Mouse (Mus musculus): Measurements from ENCODE around the gene Serinc5. TPM values are rescaled to one million over a fixed set of nuclear protein-coding genes. Genes with fewer than 3 reads are reported as not detected.

Gene Serinc5
- total RNA-seq, 2 experiments from 2014 or later = 44.0 to 56.6 TPM

DNA sequence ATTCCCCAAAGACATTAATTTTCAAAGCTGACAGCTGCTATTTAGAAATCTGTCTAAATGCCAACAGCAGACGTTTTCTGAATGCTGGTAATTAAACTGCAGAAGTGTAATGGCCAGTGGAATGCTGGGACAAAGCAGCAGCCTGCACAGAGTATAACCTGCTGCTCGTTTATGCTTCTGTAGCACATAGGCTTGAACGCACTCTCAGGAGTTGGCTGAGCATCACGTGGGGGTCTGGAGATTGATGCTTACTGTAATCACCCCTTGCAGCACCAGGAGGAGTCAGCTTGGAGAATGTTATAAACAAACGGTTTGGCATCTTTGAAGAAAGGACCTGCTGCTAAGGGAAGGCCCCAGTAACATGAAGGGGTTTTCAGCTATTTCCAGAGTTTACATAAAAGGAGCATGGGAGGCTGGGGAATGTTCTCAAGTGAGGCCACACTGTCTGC, 85.6 kb downstream of the Serinc5 start:
- ATAC-seq (replicated peaks; ENCODE audit: low FRiP score, poor library complexity, severe bottlenecking) = no peak

DNA sequence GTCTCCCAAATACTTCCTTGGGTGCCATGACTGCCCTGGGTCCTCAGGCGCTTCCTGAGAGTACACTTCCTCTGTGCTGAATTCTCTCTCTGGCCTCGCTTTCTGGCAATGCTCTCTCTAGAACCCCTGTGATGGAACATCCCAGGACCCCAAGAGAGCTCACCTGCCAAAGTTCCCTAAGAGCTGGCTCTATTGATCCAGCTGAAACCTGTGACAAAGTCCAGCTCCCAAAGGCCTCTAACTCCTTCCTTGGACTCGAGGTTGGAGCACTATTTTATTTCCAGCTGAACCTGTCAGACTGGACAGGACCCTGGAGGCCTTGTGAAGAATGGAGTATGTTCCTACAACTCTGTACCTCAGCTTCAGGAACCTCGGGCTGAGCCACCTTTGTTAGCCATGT, 86.2 kb downstream of the Serinc5 start:
- ATAC-seq (replicated peaks; ENCODE audit: low FRiP score, poor library complexity, severe bottlenecking) = no peak

DNA sequence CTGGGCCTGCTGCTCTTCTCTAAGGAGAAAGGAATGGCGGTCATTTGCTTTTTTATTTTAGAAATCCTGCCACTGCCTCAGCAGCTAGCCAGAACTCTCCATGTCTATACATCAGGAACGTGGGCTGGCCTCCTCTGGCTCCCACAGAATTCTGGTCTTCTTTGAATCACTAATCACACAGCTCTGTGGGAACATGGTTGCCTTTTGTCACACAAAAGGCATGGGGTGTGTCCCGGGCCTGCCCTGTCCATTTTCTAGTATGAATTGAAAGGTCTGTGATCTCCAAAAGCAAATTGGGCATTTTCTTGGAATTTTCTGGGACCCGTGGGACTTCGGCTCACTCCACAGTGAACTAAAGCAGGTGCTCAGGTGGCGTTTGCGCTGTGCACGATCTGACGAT, 87.9 kb downstream of the Serinc5 start:
- no peak for ATAC-seq (replicated peaks; ENCODE audit: low FRiP score, poor library complexity, severe bottlenecking)

DNA sequence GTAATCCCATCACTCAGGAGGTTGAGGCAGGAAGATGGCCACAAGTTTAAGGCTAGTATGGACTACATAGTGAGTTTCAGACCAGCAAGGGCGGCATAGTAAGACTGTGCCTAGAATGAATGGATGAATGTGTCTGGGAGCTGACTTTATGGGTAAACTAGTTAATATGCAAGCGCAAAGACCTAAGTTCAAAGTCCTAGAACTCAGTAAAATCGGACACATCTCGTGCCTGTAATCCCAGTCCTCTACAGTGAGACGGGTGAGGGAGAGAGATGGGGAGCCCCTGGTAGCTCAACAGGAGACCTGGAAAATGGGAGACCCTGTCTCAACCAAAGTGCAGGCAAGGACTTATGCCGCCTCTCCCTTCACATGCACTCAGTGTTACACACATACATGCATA, 88.5 kb downstream of the Serinc5 start:
- ATAC-seq (replicated peaks; ENCODE audit: low FRiP score, poor library complexity, severe bottlenecking) = no peak

GRCm38 (mm10) chr13:92702035-92702434, 91.1 kb downstream of the Serinc5 start:
- no peak for ATAC-seq (replicated peaks; ENCODE audit: low FRiP score, poor library complexity, severe bottlenecking)

DNA sequence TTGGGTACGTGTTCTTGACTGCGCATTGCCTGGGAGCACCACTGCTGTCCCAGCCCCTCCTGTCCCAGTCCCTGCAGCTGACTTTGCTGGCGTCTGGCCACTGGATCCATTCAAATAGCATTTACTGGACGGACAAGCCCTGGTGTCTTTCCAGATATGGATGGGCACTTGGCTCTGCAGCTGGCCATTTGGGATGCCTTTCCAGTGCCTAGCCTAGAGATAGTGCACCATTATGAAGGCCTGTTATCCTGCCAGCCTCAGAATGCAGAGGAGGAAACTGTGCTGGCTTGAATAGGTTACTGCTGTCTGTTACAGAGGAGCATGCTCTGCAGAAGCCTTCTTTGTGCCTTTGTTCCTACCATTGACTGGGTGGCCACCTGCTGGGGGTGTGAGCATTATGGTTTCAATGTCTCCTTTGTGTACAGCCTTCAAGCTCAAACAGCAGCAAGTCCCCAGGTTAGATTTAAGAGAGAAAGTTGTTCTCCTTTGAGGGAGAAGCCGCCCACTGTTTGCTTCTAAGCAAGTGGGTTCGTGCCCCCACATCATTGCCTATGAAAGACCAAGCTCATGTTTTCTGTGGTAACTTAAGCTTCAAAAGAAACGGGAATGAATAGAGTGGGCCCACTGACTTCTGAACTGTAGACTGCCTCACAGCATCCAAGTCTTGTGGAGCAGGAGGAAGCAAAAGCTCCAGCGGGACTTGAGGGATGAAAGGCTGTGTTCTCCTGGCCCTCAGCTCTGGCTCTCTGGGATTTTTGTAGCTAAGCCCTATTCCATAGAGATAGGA, 92.5 kb downstream of the Serinc5 start:
- no peak for ATAC-seq (replicated peaks; ENCODE audit: low FRiP score, poor library complexity, severe bottlenecking)

DNA sequence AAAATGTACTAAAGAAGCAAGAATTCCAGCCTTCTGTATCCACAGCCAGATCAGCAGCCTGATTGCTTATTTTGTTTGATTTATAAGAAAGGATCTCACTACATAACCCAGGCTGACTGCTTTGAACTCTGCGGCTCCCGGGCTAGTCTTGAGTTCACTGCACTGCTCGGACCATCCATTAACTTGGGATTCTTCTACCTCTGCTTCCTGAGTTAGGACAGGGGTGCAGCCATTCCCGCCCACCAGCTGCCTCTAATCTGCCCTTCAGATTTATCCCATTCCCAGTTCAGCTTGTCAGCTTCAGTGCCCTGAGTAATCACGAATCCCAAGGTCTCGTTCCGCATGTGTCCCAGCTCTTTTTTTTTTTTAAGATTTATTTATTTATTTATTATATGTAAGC, 93.3 kb downstream of the Serinc5 start:
- no peak for ATAC-seq (replicated peaks; ENCODE audit: low FRiP score, poor library complexity, severe bottlenecking)

GRCm38 (mm10) chr13:92705016-92705535, 94.2 kb downstream of the Serinc5 start:
- ATAC-seq (replicated peaks; ENCODE audit: low FRiP score, poor library complexity, severe bottlenecking) = no peak

GRCm38 (mm10) chr13:92706342-92707061, 95.6 kb downstream of the Serinc5 start:
- ATAC-seq (replicated peaks; ENCODE audit: low FRiP score, poor library complexity, severe bottlenecking) = no peak

GRCm38 (mm10) chr13:92707941-92708340, 97.0 kb downstream of the Serinc5 start:
- no peak for ATAC-seq (replicated peaks; ENCODE audit: low FRiP score, poor library complexity, severe bottlenecking)

GRCm38 (mm10) chr13:92708466-92708865, 97.6 kb downstream of the Serinc5 start:
- no peak for ATAC-seq (replicated peaks; ENCODE audit: low FRiP score, poor library complexity, severe bottlenecking)

- no peak for ATAC-seq (replicated peaks; ENCODE audit: low FRiP score, poor library complexity, severe bottlenecking)
Measured at GRCm38 (mm10) chr13:92709535-92709934, 98.6 kb downstream of the Serinc5 start.

GRCm38 (mm10) chr13:92710361-92710760, 99.5 kb downstream of the Serinc5 start:
- ATAC-seq (replicated peaks; ENCODE audit: low FRiP score, poor library complexity, severe bottlenecking) = no peak

DNA sequence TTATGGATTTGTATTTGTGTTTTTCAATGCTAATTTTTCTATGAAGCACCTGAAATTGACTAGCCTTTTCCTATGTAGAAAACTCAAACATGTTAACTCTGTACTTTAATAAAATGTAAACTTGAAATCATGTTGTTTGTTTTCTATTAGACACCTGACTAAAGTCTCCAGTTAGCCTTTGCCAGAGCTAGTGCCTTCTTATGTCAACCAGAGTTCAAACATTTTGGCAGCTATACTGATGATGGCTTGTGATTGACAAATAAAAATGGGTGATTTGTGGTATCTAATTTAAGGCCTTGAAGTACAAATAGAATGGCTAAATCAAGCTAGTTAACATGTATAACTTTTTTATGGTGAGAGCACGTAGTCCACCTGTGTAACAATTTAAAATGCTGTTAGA, 100.9 kb downstream of the Serinc5 start:
- ATAC-seq (replicated peaks; ENCODE audit: low FRiP score, poor library complexity, severe bottlenecking) = no peak

DNA sequence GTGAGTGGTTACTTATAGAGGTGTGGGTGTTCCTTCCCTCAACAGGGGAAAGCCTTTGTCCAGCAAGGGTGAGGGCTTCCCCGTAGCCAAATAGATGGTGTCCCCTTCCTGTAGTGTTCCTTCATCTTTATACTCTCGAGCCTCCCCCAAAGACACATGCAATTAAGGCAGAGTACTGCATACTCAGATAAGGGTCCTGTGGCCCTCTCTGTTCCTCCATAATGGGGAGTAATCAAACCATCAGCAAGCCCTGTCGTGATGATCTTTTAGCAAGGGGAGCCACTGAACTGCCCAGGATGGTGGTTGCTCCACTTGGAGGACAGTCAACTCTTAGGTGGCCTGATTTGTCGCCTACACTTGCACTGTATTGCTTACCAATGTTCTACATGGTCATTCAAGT, 101.7 kb downstream of the Serinc5 start:
- no peak for ATAC-seq (replicated peaks; ENCODE audit: low FRiP score, poor library complexity, severe bottlenecking)

DNA sequence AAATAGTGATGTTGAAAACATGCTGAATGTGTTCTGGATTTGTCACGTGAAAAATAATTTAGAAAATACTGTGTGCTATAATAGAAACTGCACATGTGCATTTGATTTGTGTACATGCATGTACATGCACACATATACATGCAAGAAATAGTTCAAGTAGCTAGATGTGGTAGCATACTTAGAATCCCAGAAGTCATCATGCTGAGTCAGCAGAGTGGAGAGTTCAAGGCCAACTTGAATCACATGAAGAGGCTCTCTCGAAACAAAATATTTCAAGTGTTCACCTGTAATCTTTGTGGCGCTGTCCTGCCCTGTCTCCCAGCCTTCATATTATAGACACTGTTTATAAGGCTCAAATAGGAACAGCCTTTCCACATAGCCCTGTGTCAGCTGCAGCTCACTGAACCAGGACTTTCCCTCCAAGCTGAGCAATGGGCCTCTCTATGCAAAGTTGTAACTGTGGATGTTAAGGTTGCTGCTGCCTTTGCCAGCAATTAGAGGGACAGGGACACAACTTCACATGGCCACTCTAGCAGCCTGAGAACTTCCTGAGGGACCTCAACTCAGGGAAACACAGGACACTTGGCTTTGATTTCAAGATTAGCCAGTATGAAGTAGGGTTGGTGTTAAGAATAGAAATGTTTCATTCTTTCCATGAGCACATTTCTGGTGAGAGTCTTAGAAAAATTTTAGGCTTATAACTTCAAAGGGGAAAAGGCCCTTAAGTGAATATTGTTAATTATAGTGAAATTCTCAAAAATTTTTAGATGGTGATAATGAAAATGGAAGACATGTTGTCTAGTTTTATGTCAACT, 107.2 kb downstream of the Serinc5 start:
- ATAC-seq (replicated peaks; ENCODE audit: low FRiP score, poor library complexity, severe bottlenecking) = no peak

- ATAC-seq (replicated peaks; ENCODE audit: low FRiP score, poor library complexity, severe bottlenecking) = no peak
Measured at GRCm38 (mm10) chr13:92721006-92721405, 110.1 kb downstream of the Serinc5 start.

- no peak for ATAC-seq (replicated peaks; ENCODE audit: low FRiP score, poor library complexity, severe bottlenecking)
Measured at GRCm38 (mm10) chr13:92722389-92722788, 111.5 kb downstream of the Serinc5 start.

GRCm38 (mm10) chr13:92729811-92730210, 118.9 kb downstream of the Serinc5 start:
- ATAC-seq (replicated peaks; ENCODE audit: low FRiP score, poor library complexity, severe bottlenecking) = no peak

DNA sequence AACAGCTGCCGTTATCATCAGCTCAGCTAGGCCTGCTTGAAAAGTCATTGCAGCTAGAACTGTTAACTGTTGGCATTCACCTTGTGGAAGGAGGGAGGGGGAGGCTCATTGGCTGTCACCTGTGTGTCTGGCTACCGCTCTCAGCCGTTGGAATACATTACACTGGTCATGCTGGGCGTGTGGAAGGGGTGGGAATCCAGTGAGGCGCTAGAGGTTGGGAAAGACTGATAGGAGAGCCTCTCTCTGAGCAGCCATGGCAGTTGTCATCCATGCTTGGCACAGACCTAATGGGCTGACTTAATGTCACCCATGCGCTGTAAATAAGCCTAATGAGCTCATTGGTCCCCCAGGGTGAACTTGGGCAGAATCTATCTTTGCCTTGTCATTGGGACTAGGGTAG, 120.9 kb downstream of the Serinc5 start:
- no peak for ATAC-seq (replicated peaks; ENCODE audit: low FRiP score, poor library complexity, severe bottlenecking)

Data from erythroid progenitor cell, adult 5-6 weeks (primary cell).